Mouse (Mus musculus) cortical plate, adult 2 months (tissue): ENCODE data around the gene Rb1.

ENCODE experiments used
- CTCF ChIP-seq: fragments of 200-500 bp; IDR thresholded peaks from 2 replicates; pipeline ENCODE4 v1.5.1; 2011; ENCODE audit warnings: mild to moderate bottlenecking, control low read depth, low read length; ENCODE audit not compliant: insufficient read depth; ENCODE audit errors: extremely low read depth
- POLR2A ChIP-seq: fragments of 200-500 bp; IDR thresholded peaks from 2 replicates; pipeline ENCODE4 v1.6.1; 2011; ENCODE audit warnings: mild to moderate bottlenecking, low read length, control low read depth; ENCODE audit not compliant: insufficient read depth; ENCODE audit errors: extremely low read depth

DNA sequence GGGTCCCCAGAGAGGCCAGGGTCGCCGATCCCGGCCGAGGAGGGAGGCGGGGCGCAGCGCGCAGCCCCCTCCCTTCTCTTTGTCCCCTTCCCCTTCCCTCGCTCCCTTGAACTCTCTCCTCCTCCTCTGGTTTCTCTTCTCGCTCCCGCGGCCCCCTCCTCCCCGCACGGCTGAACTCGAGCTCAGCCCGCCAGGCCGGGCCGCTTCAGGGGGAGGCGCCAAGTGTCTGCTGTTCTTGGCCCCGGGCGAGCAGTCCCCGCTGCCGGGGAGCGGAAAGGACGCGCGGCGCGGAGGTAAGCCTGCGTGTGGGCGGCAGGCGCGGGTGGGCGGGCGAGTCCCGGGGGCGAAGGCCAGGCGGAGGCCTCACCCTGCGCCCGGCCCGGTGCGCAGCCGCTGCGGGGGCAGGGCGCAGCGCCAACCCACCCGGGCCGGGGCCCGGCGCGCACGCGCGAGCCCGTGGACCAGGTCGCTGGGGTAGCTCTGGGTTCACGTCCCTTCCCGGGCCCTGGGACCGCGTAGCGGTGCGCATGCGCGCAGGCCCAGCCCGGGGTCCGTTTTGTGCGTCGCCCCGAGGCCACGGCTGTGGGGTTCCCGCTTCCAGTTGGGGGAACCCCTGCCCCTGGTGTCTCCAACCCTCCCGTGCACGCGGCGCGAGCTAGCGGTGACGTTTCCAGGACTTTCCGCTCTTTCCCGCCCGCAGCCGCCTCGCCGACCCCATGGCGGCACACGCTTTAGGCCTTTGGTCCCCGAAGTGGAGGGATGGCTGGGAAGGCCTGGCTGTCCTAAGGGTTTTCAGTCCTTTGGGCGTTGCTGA lies 182.5 kb downstream of the Rb1 start:
- TF ChIP-seq POLR2A: no peak
- TF ChIP-seq CTCF: no peak
